Mouse (Mus musculus): ENCODE measurements at regions not wholly inside any gene's neighbourhood (a gene's known extent, or its start where the extent isn't known, plus 50 kb on each side); places are given as distances from the start of the nearest gene placed in this dataset.

- H3K9me3 ChIP-seq (ENCODE audit: control insufficient read depth, low read length) = no peaks in the 10 kb centered on the region
- no peak overlapping the region for H3K4me3 ChIP-seq (ENCODE audit: low read depth, low read length)
- ATAC-seq (replicated peaks; ENCODE audit: low FRiP score, low TSS enrichment, low read depth) (no peak), DNase-seq (ENCODE audit: low spot score) (no peak)
- no peak overlapping the region for H3K9ac ChIP-seq (ENCODE audit: low read length)
- H3K36me3 ChIP-seq (ENCODE audit: control insufficient read depth, insufficient read depth, low read length) = no peaks in the 10 kb centered on the region
- no peaks in the 10 kb centered on the region for H3K4me1 ChIP-seq (replicated peaks; ENCODE audit: control insufficient read depth, insufficient read depth, low read length)
- H3K4me2 ChIP-seq (ENCODE audit: low read length) = no peak overlapping the region
- H3K27ac ChIP-seq (ENCODE audit: low read depth) = no peak overlapping the region
- no peaks in the 10 kb centered on the region for H3K27me3 ChIP-seq (replicated peaks; ENCODE audit: control insufficient read depth, insufficient read depth, low read length)
- WGBS = 40% methylated on average over 2 of the region's 2 CpGs
Observed at GRCm38 (mm10) chr2:46512237-46513028, 1395.2 kb upstream of the Zeb2 start.

DNA sequence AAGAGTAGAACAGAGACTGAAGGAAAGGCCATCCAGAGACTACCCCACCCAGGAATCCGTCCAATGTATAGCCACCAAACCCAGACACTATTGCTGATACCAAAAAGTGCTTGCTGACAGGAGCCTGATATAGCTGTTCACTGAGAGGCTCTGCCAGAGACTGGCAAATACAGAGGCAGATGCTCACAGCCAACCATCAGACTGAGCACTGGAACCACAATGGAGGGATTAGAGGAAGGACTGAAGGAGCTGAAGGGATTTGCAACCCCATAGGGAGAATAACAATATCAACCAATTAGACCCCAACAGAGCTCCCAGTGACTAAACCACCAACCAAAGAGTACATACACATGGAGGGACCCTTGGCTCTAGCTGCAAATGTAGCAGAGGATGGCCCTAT is 1389.8 kb upstream of the Zeb2 start:
- H3K27me3 ChIP-seq (replicated peaks; ENCODE audit: control insufficient read depth, insufficient read depth, low read length) = no peaks in the 10 kb centered on the region
- DNase-seq (ENCODE audit: low spot score) = no peak
- no peak overlapping the region for H3K4me2 ChIP-seq (ENCODE audit: low read length)
- no peaks in the 10 kb centered on the region for H3K4me1 ChIP-seq (replicated peaks; ENCODE audit: control insufficient read depth, insufficient read depth, low read length)
- 75% methylated on average over 1 of the region's 1 CpGs for WGBS
- no peak overlapping the region for H3K9ac ChIP-seq (ENCODE audit: low read length)
- ATAC-seq (replicated peaks; ENCODE audit: low FRiP score, low TSS enrichment, low read depth) = no peak
- no peaks in the 10 kb centered on the region for H3K36me3 ChIP-seq (ENCODE audit: control insufficient read depth, insufficient read depth, low read length)
- H3K4me3 ChIP-seq (ENCODE audit: low read depth, low read length) = no peak overlapping the region
- no peaks in the 10 kb centered on the region for H3K9me3 ChIP-seq (ENCODE audit: control insufficient read depth, low read length)
- H3K27ac ChIP-seq (ENCODE audit: low read depth) = no peak overlapping the region

DNA sequence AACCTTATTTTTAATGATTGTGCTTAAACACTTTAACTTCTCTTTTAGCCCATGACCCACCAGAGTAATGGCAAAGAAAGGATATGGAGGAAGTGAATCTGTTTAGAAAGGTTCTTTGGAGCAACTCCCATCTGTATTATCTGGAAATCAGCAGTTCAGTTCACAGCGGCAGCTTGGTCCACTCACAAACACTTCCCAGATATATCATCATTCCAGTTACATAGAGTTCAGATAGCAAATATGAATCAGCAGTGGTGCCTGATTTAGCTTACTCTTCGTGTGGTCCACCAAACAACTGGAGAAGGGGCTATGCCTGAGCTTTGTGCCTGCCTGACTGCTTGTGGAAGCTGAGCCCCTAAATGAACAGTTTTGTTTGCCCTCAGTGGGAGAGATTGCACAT is 1385.9 kb upstream of the Zeb2 start:
- Histone ChIP-seq H3K9me3 (ENCODE audit: control insufficient read depth, low read length) (no peaks in the 10 kb centered on the region), H3K27me3 (replicated peaks; ENCODE audit: control insufficient read depth, insufficient read depth, low read length) (no peaks in the 10 kb centered on the region), H3K9ac (ENCODE audit: low read length) (no peak overlapping the region), H3K4me3 (ENCODE audit: low read depth, low read length) (no peak overlapping the region), H3K27ac (ENCODE audit: low read depth) (no peak overlapping the region), H3K4me2 (ENCODE audit: low read length) (no peak overlapping the region), H3K4me1 (replicated peaks; ENCODE audit: control insufficient read depth, insufficient read depth, low read length) (no peaks in the 10 kb centered on the region), H3K36me3 (ENCODE audit: control insufficient read depth, insufficient read depth, low read length) (no peaks in the 10 kb centered on the region)
- 78% methylated on average over 2 of the region's 2 CpGs for WGBS
- DNase-seq (ENCODE audit: low spot score) (no peak), ATAC-seq (replicated peaks; ENCODE audit: low FRiP score, low TSS enrichment, low read depth) (no peak)

DNA sequence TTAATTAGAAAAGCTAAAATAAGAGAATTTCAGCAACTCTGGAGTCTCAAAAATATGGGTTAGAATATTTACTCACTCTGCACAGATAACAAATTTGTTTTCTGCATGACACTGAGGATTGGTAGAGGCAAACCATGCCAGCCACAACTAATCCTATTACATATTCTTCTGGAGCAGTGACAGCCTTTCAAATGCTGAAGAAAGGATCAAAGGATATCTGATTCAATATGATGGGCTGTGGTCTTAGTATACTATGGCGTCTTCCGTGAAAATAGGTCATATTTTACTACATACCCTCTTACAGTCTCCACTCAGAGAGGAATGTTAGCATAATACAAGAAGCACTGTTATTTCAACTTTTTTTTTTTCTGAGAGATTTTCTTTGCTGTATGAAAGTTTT is 1375.1 kb upstream of the Zeb2 start:
- ATAC-seq (replicated peaks; ENCODE audit: low FRiP score, low TSS enrichment, low read depth) = no peak
- Histone ChIP-seq H3K4me1 (replicated peaks; ENCODE audit: control insufficient read depth, insufficient read depth, low read length) (no peaks in the 10 kb centered on the region), H3K27ac (ENCODE audit: low read depth) (no peak overlapping the region), H3K9ac (ENCODE audit: low read length) (no peak overlapping the region), H3K27me3 (replicated peaks; ENCODE audit: control insufficient read depth, insufficient read depth, low read length) (no peaks in the 10 kb centered on the region), H3K9me3 (ENCODE audit: control insufficient read depth, low read length) (no peaks in the 10 kb centered on the region), H3K36me3 (ENCODE audit: control insufficient read depth, insufficient read depth, low read length) (no peaks in the 10 kb centered on the region), H3K4me2 (ENCODE audit: low read length) (no peak overlapping the region), H3K4me3 (ENCODE audit: low read depth, low read length) (no peak overlapping the region)
- 81% methylated on average over 2 of the region's 2 CpGs for WGBS
- no peak for DNase-seq (ENCODE audit: low spot score)

GRCm38 (mm10) chr2:46491081-46491480 is 1373.9 kb upstream of the Zeb2 start:
- Histone ChIP-seq H3K4me1 (replicated peaks; ENCODE audit: control insufficient read depth, insufficient read depth, low read length) (no peaks in the 10 kb centered on the region), H3K27me3 (replicated peaks; ENCODE audit: control insufficient read depth, insufficient read depth, low read length) (no peaks in the 10 kb centered on the region), H3K4me2 (ENCODE audit: low read length) (no peak overlapping the region), H3K27ac (ENCODE audit: low read depth) (no peak overlapping the region), H3K36me3 (ENCODE audit: control insufficient read depth, insufficient read depth, low read length) (no peaks in the 10 kb centered on the region), H3K9ac (ENCODE audit: low read length) (no peak overlapping the region), H3K9me3 (ENCODE audit: control insufficient read depth, low read length) (no peaks in the 10 kb centered on the region), H3K4me3 (ENCODE audit: low read depth, low read length) (no peak overlapping the region)
- WGBS = 89% methylated on average over 2 of the region's 2 CpGs
- DNase-seq (ENCODE audit: low spot score) (no peak), ATAC-seq (replicated peaks; ENCODE audit: low FRiP score, low TSS enrichment, low read depth) (no peak)

- Histone ChIP-seq H3K27ac (ENCODE audit: low read depth) (no peak overlapping the region), H3K36me3 (ENCODE audit: control insufficient read depth, insufficient read depth, low read length) (no peaks in the 10 kb centered on the region), H3K4me1 (replicated peaks; ENCODE audit: control insufficient read depth, insufficient read depth, low read length) (no peaks in the 10 kb centered on the region), H3K4me3 (ENCODE audit: low read depth, low read length) (no peak overlapping the region), H3K27me3 (replicated peaks; ENCODE audit: control insufficient read depth, insufficient read depth, low read length) (no peaks in the 10 kb centered on the region), H3K4me2 (ENCODE audit: low read length) (no peak overlapping the region), H3K9ac (ENCODE audit: low read length) (no peak overlapping the region), H3K9me3 (ENCODE audit: control insufficient read depth, low read length) (no peaks in the 10 kb centered on the region)
- ATAC-seq (replicated peaks; ENCODE audit: low FRiP score, low TSS enrichment, low read depth) (no peak), DNase-seq (ENCODE audit: low spot score) (no peak)
- WGBS = 79% methylated on average over 5 of the region's 5 CpGs
Observed at GRCm38 (mm10) chr2:46468936-46469629, 1351.9 kb upstream of the Zeb2 start.

DNA sequence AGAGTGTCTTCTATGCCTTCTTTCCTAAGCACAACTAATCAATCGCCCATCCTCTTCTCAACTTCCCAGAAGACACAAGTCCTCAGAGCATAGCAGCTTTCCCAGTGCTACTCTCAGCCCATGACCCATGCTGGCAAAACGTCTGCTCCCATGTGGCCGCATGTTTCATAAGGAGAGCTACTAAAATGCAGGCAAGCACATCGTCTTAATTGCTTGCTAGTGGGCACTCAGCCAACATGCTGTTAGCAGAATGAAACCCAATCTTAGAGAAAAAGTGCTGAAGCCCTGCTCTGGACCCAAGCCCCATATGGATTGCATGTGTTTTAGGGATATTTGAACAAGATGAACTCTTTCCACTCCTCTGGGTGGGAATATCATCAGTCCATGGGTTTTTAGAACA is 1348.2 kb upstream of the Zeb2 start:
- DNase-seq (ENCODE audit: low spot score) (no peak), ATAC-seq (replicated peaks; ENCODE audit: low FRiP score, low TSS enrichment, low read depth) (no peak)
- no peak overlapping the region for H3K4me3 ChIP-seq (ENCODE audit: low read depth, low read length)
- no peaks in the 10 kb centered on the region for H3K9me3 ChIP-seq (ENCODE audit: control insufficient read depth, low read length)
- no peak overlapping the region for H3K4me2 ChIP-seq (ENCODE audit: low read length)
- no peaks in the 10 kb centered on the region for H3K27me3 ChIP-seq (replicated peaks; ENCODE audit: control insufficient read depth, insufficient read depth, low read length)
- no peaks in the 10 kb centered on the region for H3K36me3 ChIP-seq (ENCODE audit: control insufficient read depth, insufficient read depth, low read length)
- H3K27ac ChIP-seq (ENCODE audit: low read depth) = no peak overlapping the region
- no peak overlapping the region for H3K9ac ChIP-seq (ENCODE audit: low read length)
- WGBS = 46% methylated on average over 4 of the region's 4 CpGs
- no peaks in the 10 kb centered on the region for H3K4me1 ChIP-seq (replicated peaks; ENCODE audit: control insufficient read depth, insufficient read depth, low read length)

- Histone ChIP-seq H3K27me3 (replicated peaks; ENCODE audit: control insufficient read depth, insufficient read depth, low read length) (no peaks in the 10 kb centered on the region), H3K9me3 (ENCODE audit: control insufficient read depth, low read length) (no peaks in the 10 kb centered on the region), H3K4me3 (ENCODE audit: low read depth, low read length) (no peak overlapping the region), H3K9ac (ENCODE audit: low read length) (no peak overlapping the region), H3K4me1 (replicated peaks; ENCODE audit: control insufficient read depth, insufficient read depth, low read length) (no peaks in the 10 kb centered on the region), H3K36me3 (ENCODE audit: control insufficient read depth, insufficient read depth, low read length) (no peaks in the 10 kb centered on the region), H3K27ac (ENCODE audit: low read depth) (no peak overlapping the region), H3K4me2 (ENCODE audit: low read length) (no peak overlapping the region)
- ATAC-seq (replicated peaks; ENCODE audit: low FRiP score, low TSS enrichment, low read depth) (no peak), DNase-seq (ENCODE audit: low spot score) (no peak)
- 85% methylated on average over 1 of the region's 1 CpGs for WGBS
Observed at GRCm38 (mm10) chr2:46464913-46465312, 1347.7 kb upstream of the Zeb2 start.

GRCm38 (mm10) chr2:46462670-46463069 is 1345.5 kb upstream of the Zeb2 start:
- H3K27me3 ChIP-seq (replicated peaks; ENCODE audit: control insufficient read depth, insufficient read depth, low read length) = no peaks in the 10 kb centered on the region
- H3K27ac ChIP-seq (ENCODE audit: low read depth) = no peak overlapping the region
- DNase-seq (ENCODE audit: low spot score) (no peak), ATAC-seq (replicated peaks; ENCODE audit: low FRiP score, low TSS enrichment, low read depth) (no peak)
- no peaks in the 10 kb centered on the region for H3K4me1 ChIP-seq (replicated peaks; ENCODE audit: control insufficient read depth, insufficient read depth, low read length)
- H3K9ac ChIP-seq (ENCODE audit: low read length) = no peak overlapping the region
- 87% methylated on average over 2 of the region's 2 CpGs for WGBS
- H3K9me3 ChIP-seq (ENCODE audit: control insufficient read depth, low read length) = no peaks in the 10 kb centered on the region
- no peak overlapping the region for H3K4me3 ChIP-seq (ENCODE audit: low read depth, low read length)
- no peaks in the 10 kb centered on the region for H3K36me3 ChIP-seq (ENCODE audit: control insufficient read depth, insufficient read depth, low read length)
- no peak overlapping the region for H3K4me2 ChIP-seq (ENCODE audit: low read length)

All from intestine, embryonic 14.5 days (tissue).